Mouse (Mus musculus): Measurements from ENCODE around the gene Dctpp1.

- TF ChIP-seq CTCF (IDR thresholded peaks at IDR 0.05; ENCODE audit: low read depth) (peak; percentile 94), EP300 (IDR thresholded peaks at IDR 0.05; ENCODE audit: low read depth) (no peak)
Observed at GRCm38 (mm10) chr7:127260309-127261111, at the start of gene Dctpp1.
